Mouse (Mus musculus) thymus, postnatal 4 days (tissue): Measurements from ENCODE around the gene Smg5.
A peak's percentile ranks its signal among the peaks of the same experiment; 100 is the strongest.
"Not testable (repeated sequence)": the region's sequence is repeated elsewhere in the genome, so short reads cannot be mapped to it uniquely, and the experiment has no call there.

Experiments used
- DNase-seq: peaks from one replicate; pipeline ENCODE4 v3.0.0; 2021

Smg5 gene

DNA sequence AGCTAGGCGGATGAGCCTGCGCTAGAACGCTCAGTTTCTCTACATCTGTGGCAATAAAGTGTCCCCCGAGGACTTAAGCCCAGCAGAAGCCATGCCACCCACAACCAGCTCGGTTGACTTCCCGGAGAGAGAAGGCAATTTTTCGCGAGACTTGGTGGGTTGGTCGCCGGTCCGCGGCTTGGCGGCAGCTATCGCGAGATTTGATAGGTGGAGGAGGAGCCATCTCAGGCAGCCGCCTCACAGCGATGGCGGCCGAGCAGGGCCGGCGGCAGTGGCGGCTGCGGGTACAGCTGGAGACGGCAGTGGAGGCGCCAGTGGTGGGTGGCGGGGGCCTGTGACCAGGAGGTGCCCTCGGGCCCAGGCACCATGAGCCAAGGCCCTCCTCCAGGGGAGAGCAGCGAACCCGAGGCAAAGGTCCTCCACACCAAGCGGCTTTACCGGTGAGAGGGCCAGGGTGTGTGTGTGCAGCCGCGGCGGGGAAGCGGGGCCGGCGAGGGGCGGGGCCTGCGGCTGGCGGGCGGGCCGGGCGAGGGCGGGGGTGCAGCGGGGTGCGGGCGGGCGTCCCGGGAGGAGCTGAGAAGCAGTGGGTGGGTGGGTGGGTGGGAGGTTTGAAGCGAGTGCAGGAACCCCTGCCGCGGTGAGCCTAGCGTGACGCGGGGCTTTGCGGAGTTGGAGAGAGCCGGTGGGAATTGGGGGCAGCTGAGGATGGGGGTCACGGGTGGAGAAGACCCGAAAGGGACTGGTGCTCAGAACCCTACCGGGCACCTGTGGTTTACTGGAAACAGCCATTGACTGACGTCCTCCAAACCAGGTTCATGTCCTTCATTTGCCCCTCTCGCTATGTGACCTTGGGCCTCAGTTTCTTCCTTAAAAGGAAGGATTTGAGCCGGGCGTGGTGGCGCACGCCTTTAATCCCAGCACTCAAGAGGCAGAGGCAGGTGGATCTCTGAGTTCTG lies at the start of gene Smg5, which contains the start of gene Tmem79:
Gene Smg5 (plus strand): TSS at position 203 of the 956 bp plus-strand sequence.
Gene Tmem79 (minus strand): TSS at position 91 of the 956 bp plus-strand sequence.
- DNase-seq: peak; percentile 97

DNA sequence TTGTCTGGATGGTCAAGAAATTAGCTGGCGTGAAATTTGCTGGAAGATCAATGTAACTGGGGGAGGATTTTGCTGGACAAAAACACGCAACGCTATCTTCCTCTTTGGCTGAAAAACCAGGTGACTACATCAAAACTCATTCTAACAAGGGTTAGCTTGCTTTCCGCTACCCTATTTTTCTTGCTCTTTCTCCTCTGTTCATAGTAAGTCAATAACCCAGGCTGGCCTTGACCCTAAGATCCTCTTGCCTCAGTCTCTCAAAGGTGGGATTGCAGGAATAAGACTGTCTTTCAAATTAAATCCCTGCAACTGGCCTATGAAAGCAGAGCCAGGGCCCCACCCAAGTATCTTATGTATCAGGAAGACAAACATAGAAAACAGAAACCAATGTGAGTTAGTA lies 49.0 kb upstream of the Smg5 start, which contains the start of gene Gm38392:
Gene Gm38392 (minus strand): TSS at position 101 of the 400 bp plus-strand sequence.
- no peak for DNase-seq

GRCm38 (mm10) chr3:88288133-88288713 lies 47.8 kb upstream of the Smg5 start:
- DNase-seq: not testable (repeated sequence)

- DNase-seq: peak; percentile 60
These were observed 44.1 kb upstream of the Smg5 start for GRCm38 (mm10) chr3:88291970-88292369.

DNA sequence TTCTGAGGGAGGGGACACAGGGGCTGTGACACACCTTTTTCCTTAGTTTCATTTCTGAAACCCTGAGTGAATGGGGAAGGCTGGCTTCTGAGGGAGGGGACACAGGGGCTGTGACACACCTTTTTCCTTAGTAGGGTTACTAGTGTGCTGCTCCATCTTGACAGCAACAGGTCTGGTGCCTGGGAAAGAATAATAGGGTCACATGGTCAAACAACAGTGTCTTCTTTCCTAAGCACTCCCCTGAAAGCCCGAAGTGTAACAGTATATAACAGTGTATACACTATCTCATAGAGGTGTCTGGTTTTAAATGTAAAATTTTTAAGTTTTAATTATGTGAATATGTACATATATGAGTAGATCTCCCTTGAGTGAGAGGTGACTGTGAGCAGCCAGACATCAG lies 40.8 kb upstream of the Smg5 start:
- DNase-seq: not testable (repeated sequence)

GRCm38 (mm10) chr3:88296110-88296560 lies 39.9 kb upstream of the Smg5 start:
- DNase-seq: peak; percentile 37

DNA sequence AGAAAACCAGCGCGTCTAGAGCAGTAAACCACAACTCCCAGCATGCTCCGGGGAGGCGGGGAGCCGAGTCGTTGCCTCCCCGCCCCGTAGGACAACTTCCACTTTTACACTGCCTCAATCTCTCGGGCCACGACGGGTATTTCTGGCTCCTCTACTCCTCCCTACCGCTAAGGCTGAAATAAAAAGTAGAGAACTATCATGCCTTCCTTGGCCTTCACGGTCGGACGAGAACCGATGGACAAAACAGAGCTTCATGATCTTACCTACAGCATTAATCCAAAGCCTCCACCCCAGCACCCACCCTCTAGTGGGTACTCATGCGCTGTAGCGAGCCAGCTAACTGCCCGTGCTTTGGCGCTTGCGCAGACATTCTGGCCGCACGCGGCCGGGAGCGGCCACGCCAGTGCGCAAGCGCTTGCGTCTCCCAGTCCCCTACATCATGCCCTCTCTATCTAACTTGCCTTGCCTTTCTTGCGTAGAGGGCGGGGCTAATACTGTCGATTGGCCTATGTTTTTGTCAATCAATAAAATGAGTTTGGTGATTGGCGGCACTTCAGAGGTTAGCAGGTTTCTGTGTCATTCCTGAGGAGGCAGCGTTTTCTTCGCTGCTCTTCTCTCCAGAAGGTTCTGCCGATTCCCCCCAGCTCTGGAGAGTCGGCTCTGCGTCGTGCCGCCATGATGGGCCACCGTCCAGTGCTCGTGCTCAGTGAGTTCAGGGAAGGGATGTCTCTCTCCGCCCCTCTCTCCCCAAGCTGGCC lies 39.3 kb upstream of the Smg5 start, which contains the start of the genes Tsacc and Cct3:
Gene Tsacc (minus strand): TSS at position 439 of the 758 bp plus-strand sequence.
Gene Cct3 (plus strand): TSS at position 556 of the 758 bp plus-strand sequence.
- DNase-seq: peak; percentile 94

DNA sequence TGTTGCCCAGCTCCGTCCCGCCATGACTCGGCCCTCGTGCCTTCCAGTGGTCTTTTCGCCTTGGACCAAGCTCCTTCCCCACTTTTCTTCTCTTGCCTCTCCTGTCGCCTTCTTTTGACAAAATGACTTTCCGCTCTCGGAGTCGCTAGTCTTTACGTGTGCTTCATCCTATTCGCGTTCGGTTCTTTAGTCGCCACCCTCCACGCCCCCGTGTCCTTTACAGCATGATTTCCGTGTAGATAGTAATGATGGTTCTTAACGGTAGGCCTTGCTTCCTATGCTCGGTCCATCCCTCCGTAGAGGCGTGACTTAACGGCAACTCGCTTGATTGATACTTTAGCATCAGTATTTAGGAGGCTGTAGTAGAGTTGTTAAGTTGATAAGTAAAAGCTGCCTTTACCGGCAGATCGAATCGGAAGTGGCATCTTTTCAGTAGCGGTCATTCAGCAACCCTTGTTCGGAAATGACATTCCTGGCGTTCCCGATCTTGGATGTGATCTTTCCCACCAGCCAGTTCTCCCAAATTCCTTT lies 38.7 kb upstream of the Smg5 start:
- DNase-seq: no peak

- DNase-seq: no peak
These were observed 36.9 kb upstream of the Smg5 start for GRCm38 (mm10) chr3:88299172-88299571.

DNA sequence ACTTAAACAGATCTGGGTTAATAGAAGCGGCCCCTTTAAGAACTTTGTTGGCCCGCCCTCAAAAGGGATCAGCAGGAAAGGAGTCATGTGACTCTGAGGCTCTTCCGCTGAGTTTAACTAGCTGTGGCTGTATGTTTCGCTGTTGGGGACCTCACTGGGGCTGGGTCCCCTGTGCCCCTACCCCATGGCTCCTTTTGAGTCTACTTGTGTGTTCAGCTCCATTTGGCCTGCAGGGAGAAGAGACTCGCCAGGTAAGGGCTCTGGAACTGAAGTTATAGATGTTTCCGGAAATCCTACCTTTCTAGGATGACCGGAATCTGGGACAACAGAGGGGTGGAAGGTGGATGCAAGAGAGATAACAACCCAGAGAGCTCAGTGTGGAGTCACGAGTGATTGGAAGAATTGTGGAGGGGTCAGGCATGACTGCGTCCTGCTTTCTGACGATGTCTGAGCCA lies 11.1 kb upstream of the Smg5 start, which contains the start of gene Glmp:
Gene Glmp (plus strand): TSS at position 73 of the 455 bp plus-strand sequence.
- peak; percentile 56 for DNase-seq

DNA sequence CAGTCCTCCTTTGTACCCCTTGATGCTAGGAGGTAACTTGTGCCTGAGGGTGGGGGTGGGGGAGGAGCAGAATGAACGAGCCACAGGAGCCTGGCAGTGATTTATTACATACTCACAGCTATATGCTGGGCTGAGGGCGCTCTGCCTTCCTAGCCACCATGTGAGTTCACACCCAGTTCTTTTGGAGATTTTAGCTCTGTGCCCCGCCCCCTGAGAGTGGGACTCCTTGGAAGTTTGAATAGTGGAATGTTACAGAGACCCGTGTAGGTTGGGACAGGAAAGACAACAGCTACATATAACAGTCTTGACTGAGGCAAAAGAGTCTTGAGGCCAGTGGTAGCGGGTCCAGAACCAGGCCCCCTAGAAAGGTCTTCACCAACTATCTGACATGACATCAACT lies 7.1 kb upstream of the Smg5 start:
- no peak for DNase-seq

- peak; percentile 71 for DNase-seq
These were observed 4.8 kb upstream of the Smg5 start for GRCm38 (mm10) chr3:88331282-88331681.

DNA sequence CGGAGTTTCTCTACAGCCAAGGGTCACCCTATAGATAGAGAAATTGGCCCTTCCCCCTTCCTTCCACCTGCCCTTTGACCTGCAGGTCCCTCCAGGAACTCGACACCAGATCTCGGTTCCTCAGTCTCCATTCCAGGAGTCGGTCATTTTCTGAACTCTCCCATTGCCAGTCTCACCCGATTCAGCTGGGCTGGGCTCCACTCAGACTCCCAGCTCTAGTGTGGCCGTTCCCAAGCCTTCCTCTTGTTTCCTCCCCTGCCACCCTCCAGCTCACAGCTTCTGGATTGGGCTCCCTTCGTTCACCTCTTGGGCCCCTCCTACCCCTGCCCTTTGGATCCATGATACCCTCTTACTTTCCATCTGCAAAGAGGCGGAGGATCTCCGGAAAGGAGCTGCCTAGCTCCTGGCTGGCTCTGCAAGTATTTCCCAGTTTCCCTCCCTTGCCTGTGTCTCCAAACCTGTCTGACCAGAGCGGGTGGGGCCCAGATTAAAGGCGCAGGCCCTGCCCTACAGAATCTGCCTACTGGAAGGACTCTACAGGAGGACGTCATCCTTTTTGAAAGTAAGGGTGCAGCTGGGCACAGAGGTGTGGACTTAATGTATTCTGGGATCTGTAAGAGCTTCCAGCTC lies 1.9 kb upstream of the Smg5 start:
- DNase-seq: no peak

DNA sequence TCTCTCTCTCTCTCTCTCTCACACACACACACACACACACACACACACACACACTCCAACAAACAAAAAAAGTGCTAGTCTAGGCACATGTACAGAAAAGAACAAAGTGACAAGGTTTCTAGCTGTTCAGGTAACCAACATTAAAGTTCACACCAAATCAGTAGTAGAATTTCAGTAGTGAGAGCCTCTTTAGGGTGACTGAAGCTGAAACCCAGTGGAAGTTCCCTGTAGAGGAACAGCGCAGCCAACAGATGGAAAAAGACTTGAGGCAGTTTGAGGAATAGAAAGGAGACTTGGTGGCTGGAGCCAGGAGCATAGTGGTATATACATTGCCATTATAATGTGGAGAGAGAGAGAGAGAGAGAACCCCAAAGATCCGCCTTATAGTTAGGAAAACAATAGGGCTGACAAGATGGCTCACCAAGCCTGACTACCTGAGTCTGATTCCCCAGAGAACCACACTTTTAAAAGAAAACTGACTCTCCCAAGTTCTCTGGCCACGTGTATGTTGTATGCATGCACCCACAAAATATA lies 1.1 kb upstream of the Smg5 start:
- no peak for DNase-seq

DNA sequence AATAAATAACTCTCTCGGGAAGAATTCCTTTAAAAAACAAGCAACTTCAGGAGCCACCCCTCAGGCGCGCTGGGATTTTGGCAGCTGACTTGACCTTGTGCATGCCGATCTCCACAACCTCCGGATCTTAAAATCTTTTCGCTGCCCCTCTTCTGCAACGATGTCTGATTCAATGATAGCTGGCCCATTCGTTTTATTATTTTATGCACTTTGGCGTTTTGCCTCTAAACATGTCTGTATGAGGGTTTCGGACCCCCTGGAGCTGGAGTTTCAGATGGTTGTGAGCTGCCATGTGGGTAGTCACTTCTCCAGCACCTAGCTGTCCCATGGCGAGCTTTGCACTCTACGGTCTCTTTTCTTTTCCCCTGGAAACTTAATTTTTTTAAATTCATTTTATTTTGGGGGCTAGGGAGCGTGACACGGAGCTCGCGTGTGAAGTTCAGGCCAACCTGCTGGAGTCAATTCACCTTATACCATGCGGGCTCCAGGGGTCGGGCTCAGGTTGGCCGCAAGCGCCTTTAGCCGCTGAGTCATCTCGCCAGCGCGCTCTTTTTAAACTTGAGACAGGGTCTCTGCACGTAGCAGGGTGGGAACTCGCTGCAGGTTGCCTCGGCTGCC lies 515 bp upstream of the Smg5 start:
- no peak for DNase-seq

DNA sequence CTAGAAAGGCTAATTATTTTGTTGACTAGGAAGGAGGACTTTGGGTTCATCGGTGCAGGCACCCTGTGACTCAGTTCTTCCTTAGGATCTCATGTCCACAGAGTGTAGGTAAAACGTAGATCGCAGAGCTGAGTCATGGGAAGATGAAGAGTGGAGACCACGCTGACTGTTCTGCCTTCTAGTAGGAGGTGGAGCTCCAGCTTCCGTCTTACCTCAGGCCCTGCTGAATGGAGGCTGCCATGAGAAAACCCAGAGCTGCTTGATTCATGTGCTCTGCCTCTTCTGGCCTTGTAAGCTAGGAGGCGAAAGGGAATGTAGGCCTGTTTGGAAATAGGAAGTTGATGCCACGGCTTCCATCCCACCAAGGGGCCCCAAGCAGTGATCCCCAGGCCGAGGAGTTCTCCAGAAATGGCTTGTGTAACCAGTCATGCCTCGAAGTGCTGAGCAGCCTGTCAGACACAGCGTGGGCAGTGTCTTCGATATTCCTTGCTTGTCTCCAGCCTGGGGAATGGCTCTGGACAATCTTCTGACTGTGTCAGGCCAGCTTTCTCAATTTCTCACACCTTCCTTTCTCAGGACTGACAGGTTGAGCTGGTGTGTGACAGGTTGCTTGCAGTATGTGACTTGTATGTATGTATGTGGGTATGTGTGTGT lies 1.4 kb downstream of the Smg5 start:
- DNase-seq: peak; percentile 25

- no peak for DNase-seq
These were observed 2.3 kb downstream of the Smg5 start for GRCm38 (mm10) chr3:88338316-88338715.

DNA sequence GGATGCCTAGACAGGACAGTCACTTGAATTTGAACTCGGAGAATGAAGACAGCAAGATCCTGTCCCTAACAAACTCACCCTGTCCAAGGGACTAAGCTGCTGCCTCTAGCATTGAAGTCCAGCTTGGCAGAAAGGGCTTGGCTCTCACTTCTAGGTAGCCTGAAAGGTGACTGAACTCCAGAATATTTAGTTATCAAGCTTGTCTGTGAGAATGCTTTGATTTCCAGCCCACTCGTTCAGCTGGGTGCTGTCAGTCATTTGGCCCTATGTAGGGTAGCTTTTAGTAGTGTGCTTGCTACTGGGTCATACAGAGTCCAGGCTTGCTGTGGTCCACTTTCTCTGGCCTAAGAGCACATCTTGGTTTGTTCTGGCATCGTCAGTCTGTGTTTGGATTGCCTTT lies 2.9 kb downstream of the Smg5 start:
- no peak for DNase-seq

GRCm38 (mm10) chr3:88350732-88351131 lies 14.7 kb downstream of the Smg5 start:
- no peak for DNase-seq

- DNase-seq: no peak
These were observed 16.8 kb downstream of the Smg5 start for GRCm38 (mm10) chr3:88352907-88353306.
